Mouse (Mus musculus) embryonic fibroblast, embryonic 13.5 days (primary cell): ENCODE results near the gene Htr1f.

Experiments
- CTCF ChIP-seq: IDR thresholded peaks from 2 replicates; pipeline ENCODE4 v1.5.1; 2011; ENCODE audit warnings: mild to moderate bottlenecking, control low read depth, low read length, moderate library complexity, borderline replicate concordance; ENCODE audit not compliant: insufficient read depth
- POLR2A ChIP-seq: IDR thresholded peaks from 2 replicates; pipeline ENCODE4 v1.6.1; 2011; ENCODE audit warnings: low read depth, mild to moderate bottlenecking, control low read depth, low read length, moderate library complexity

GRCm38 (mm10) chr16:64883896-64884295, 221.8 kb downstream of the Htr1f start:
- no peak for TF ChIP-seq CTCF
- TF ChIP-seq POLR2A: no peak
